Mouse (Mus musculus) liver, postnatal 0 days (tissue): ENCODE measurements around the gene Lingo3. TPM values are rescaled to one million over a fixed set of nuclear protein-coding genes. Genes with fewer than 3 reads are reported as not detected.
A peak's percentile ranks its signal among the peaks of the same experiment; 100 is the strongest.

ENCODE experiments used
- ATAC-seq: fragments of 200-750 bp; cut with Nextera tagmentation; 2 replicates; pipeline ENCODE4 v1.8.0; 2017; ENCODE audit warnings: mild to moderate bottlenecking, moderate library complexity
- DNase-seq: peaks from one replicate; pipeline ENCODE4 v3.0.0-alpha.2; 2016
- H3K27ac ChIP-seq: fragments of 300-500 bp; sonication (generic); 2 replicates; pipeline ENCODE4 v1.5.1; 2014; ENCODE audit warnings: antibody characterized with exemption, moderate library complexity, mild to moderate bottlenecking, low read depth
- H3K27me3 ChIP-seq: fragments of 300-500 bp; sonication (generic); 2 replicates; pipeline ENCODE4 v1.6.1; 2014; ENCODE audit warnings: low read length, control low read depth, mixed read lengths; ENCODE audit not compliant: insufficient read depth
- H3K36me3 ChIP-seq: fragments of 300-500 bp; sonication (generic); replicated peaks from 2 replicates; pipeline ENCODE4 v1.6.1; 2014; ENCODE audit warnings: mild to moderate bottlenecking, control low read depth, low read length, moderate library complexity, mixed read lengths; ENCODE audit not compliant: insufficient read depth
- H3K4me1 ChIP-seq: fragments of 300-500 bp; sonication (generic); 2 replicates; pipeline ENCODE4 v1.6.1; 2014; ENCODE audit warnings: antibody characterized with exemption, mild to moderate bottlenecking, control low read depth; ENCODE audit not compliant: insufficient read depth
- H3K4me2 ChIP-seq: fragments of 300-500 bp; sonication (generic); 2 replicates; pipeline ENCODE4 v1.6.1; 2014; ENCODE audit warnings: low read depth, mild to moderate bottlenecking, low read length, moderate library complexity, mixed read lengths
- H3K4me3 ChIP-seq: fragments of 300-500 bp; sonication (generic); 2 replicates; pipeline ENCODE4 v1.5.1; 2014; ENCODE audit warnings: low read depth, low read length
- H3K9ac ChIP-seq: fragments of 300-500 bp; sonication (generic); replicated peaks from 2 replicates; pipeline ENCODE4 v1.6.1; 2014; ENCODE audit warnings: mild to moderate bottlenecking, moderate library complexity
- H3K9me3 ChIP-seq: fragments of 300-500 bp; sonication (generic); 2 replicates; pipeline ENCODE4 v1.6.1; 2016; ENCODE audit warnings: mild to moderate bottlenecking, control low read depth, low read length, mixed read lengths
- CTCF ChIP-seq: sonication (generic); IDR thresholded peaks from 2 replicates; pipeline ENCODE4 v1.5.1; 2016; ENCODE audit warnings: antibody characterized with exemption, low read depth
- EP300 ChIP-seq: IDR thresholded peaks from 2 replicates; pipeline ENCODE4 v1.6.1; 2016; ENCODE audit warnings: antibody characterized with exemption, low read depth, mild to moderate bottlenecking
- WGBS: fragments of 180-500 bp; shearing (Covaris S2); extraction: QIAGEN DNeasy Blood & Tissue Kit; methylation state at CpG from one replicate; pipeline ENCODE4 v1.1.7; 2014; ENCODE audit not compliant: insufficient replicate concordance; 5-methylcytosine and 5-hydroxymethylcytosine counted together
- polyA plus RNA-seq: library from polyadenylated mRNA; unstranded; fragments of >200 nt; fragmentation: Nextera tagmentation; extraction: Ambion mirVana; gene quantifications from 2 replicates; pipeline ENCODE4 v1.2.1, GENCODE M21; 2015

Lingo3 gene
- polyA plus RNA-seq, 1 experiment from 2014 or later, result not detected

- peak; percentile 8; the same call in 1 of the 2 replicates for ATAC-seq
- TF ChIP-seq EP300, result no peak
- peak; percentile 94 for TF ChIP-seq CTCF
- no peak overlapping the region; the same call in 1 of the 2 replicates for H3K9ac ChIP-seq
Observed at GRCm38 (mm10) chr10:80876028-80876427, 32.2 kb upstream of the Lingo3 start.

GRCm38 (mm10) chr10:80874035-80874434 lies 30.2 kb upstream of the Lingo3 start:
- H3K9me3 ChIP-seq, result no peaks in the 10 kb centered on the region
- H3K9ac ChIP-seq, result no peak overlapping the region
- H3K27me3 ChIP-seq, result peaks cover 2% of the 10 kb centered on the region; the same call in 1 of the 2 replicates
- no peaks in the 10 kb centered on the region for H3K36me3 ChIP-seq
- no peaks in the 10 kb centered on the region for H3K4me1 ChIP-seq
- ATAC-seq (no peak), DNase-seq (no peak)
- no peak overlapping the region for H3K4me3 ChIP-seq
- WGBS, result 81% methylated on average over 9 of the region's 9 CpGs
- TF ChIP-seq EP300 (no peak), CTCF (no peak)
- no peak overlapping the region for H3K4me2 ChIP-seq
- H3K27ac ChIP-seq, result no peak overlapping the region

More at GRCm38 (mm10) chr10:80876028-80876427, 32.2 kb upstream of the Lingo3 start:
- WGBS, result 32% methylated on average over 5 of the region's 5 CpGs
- 0 out of 2 replicates have a peak overlapping the region, but pooled peaks have one; percentile 5 for H3K27ac ChIP-seq
- peaks cover 2% of the 10 kb centered on the region; the same call in 1 of the 2 replicates for H3K27me3 ChIP-seq
- no peaks in the 10 kb centered on the region for H3K9me3 ChIP-seq
- H3K4me3 ChIP-seq, result no peak overlapping the region
- peak; percentile 74 for DNase-seq
- H3K36me3 ChIP-seq, result no peaks in the 10 kb centered on the region
- H3K4me2 ChIP-seq, result no peak overlapping the region
- H3K4me1 ChIP-seq, result peaks cover 5% of the 10 kb centered on the region; the same call in 1 of the 2 replicates

- no peak within 1 kb of the TSS for H3K4me3 ChIP-seq
- peaks cover 20% of the 10 kb centered on the region for H3K36me3 ChIP-seq
- H3K9me3 ChIP-seq, result no peaks in the 10 kb centered on the region
- DNase-seq, result no peak
- no peak within 1 kb of the TSS for H3K4me2 ChIP-seq
- no peak within 1 kb of the TSS for H3K27ac ChIP-seq
- WGBS, result 30% methylated on average over 9 of the region's 9 CpGs
- no peak for TF ChIP-seq EP300
- no peak for TF ChIP-seq CTCF
- H3K9ac ChIP-seq, result no peak within 1 kb of the TSS; the same call in 1 of the 2 replicates
- peak; percentile 28; the same call in 1 of the 2 replicates for ATAC-seq
- H3K27me3 ChIP-seq, result peaks cover 2% of the 10 kb centered on the region; the same call in 1 of the 2 replicates
- no peaks in the 10 kb centered on the region for H3K4me1 ChIP-seq
Observed at GRCm38 (mm10) chr10:80871581-80871980, 27.7 kb upstream of the Lingo3 start, which contains the start of gene Tmprss9. Gene Tmprss9 (plus strand): TSS chr10:80871848.

DNA sequence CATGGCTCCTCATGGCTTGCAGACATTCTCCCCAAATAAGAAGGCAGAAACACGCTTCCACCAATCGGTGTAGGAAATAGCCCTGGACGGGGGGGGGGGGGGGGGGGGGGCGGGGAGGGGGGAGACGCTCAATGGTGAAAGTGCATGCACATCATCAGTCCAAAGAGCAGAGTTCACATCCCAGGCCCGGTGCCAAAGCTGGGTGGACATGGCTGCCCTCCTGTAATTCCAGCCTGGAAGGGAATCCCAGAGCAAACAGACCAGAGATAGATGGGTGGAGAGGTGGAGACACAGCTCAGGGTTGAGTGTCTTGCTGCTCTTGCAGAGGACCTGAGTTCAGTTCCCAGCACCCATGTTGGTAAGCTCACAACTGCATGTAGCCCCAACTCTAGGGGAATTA lies 27.2 kb upstream of the Lingo3 start:
- Histone ChIP-seq H3K36me3 (peaks cover 26% of the 10 kb centered on the region), H3K9me3 (no peaks in the 10 kb centered on the region), H3K4me2 (no peak overlapping the region), H3K4me1 (no peaks in the 10 kb centered on the region), H3K9ac (no peak overlapping the region), H3K27me3 (peaks cover 2% of the 10 kb centered on the region; the same call in 1 of the 2 replicates), H3K4me3 (no peak overlapping the region), H3K27ac (no peak overlapping the region)
- TF ChIP-seq CTCF (no peak), EP300 (no peak)
- DNase-seq, result peak; percentile 63
- ATAC-seq, result peak; percentile 59
- WGBS, result 60% methylated on average over 4 of the region's 6 CpGs

GRCm38 (mm10) chr10:80864446-80864845 lies 20.6 kb upstream of the Lingo3 start:
- ATAC-seq (no peak), DNase-seq (no peak)
- Histone ChIP-seq H3K4me3 (no peak overlapping the region), H3K4me2 (no peak overlapping the region), H3K27me3 (no peaks in the 10 kb centered on the region), H3K36me3 (peaks cover 73% of the 10 kb centered on the region), H3K4me1 (peaks cover 7% of the 10 kb centered on the region), H3K9me3 (no peaks in the 10 kb centered on the region), H3K9ac (no peak overlapping the region), H3K27ac (no peak overlapping the region)
- 94% methylated on average over 16 of the region's 16 CpGs for WGBS
- TF ChIP-seq CTCF (no peak), EP300 (no peak)

DNA sequence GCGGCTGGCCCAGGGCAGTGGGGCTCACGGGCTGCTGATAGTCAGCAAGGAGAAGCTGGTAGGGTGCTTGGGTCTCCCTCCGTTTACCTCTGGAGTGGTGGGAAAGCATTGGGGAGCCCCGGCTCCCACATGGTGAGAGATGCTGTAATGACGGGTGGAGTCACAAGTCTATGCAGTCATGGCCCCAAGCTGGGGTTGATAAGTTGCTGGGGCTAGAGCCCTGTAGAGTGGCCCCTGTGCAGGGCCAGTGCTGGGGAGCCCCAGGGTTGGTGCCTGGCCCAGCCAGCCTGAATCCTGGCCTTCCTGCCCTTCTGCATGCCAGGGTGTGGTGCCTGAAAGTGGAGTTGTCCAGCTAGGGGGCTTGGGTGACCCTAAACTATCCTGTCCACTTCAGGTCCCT lies 18.5 kb upstream of the Lingo3 start:
- Histone ChIP-seq H3K4me1 (peaks cover 14% of the 10 kb centered on the region), H3K27ac (peak overlapping the region; percentile 39; the same call in 1 of the 2 replicates), H3K36me3 (peaks cover 62% of the 10 kb centered on the region), H3K4me2 (no peak overlapping the region), H3K9ac (no peak overlapping the region), H3K4me3 (no peak overlapping the region), H3K9me3 (no peaks in the 10 kb centered on the region), H3K27me3 (no peaks in the 10 kb centered on the region)
- no peak for ATAC-seq
- TF ChIP-seq CTCF (no peak), EP300 (no peak)
- DNase-seq, result no peak
- WGBS, result 83% methylated on average over 5 of the region's 5 CpGs
